37 mouse cellular contexts compared by ENCODE assay signal in genomic region chr19:4075531-4075930, GRCm38 (mm10). TPM values are rescaled to one million over a fixed set of nuclear protein-coding genes. Genes with fewer than 3 reads are reported as not detected.
"Had no signal": no experiment of that assay in that cellular context is flagged by ENCODE, and none has a peak within 500 bp of the region (broad histone marks: within the 10 kb centered on the region; RNA-seq: fewer than 3 reads in every experiment).

No protein-coding gene starts in this region.

- H3K4me2 ChIP-seq: heart, embryonic 12.5 days; hindbrain, embryonic 12.5 days; hindbrain, embryonic 14.5 days; intestine, embryonic 15.5 days; limb, embryonic 12.5 days; liver, embryonic 13.5 days; liver, embryonic 15.5 days had no signal

- H3K9ac ChIP-seq: heart, embryonic 12.5 days; hindbrain, embryonic 12.5 days; hindbrain, embryonic 14.5 days; intestine, embryonic 15.5 days; limb, embryonic 12.5 days; liver, embryonic 13.5 days; liver, embryonic 15.5 days; liver, postnatal 0 days had no signal

- H3K9me3 ChIP-seq: heart, embryonic 10.5 days; heart, embryonic 12.5 days; hindbrain, embryonic 10.5 days; hindbrain, embryonic 12.5 days; intestine, embryonic 15.5 days; limb, embryonic 10.5 days; limb, embryonic 12.5 days; liver, embryonic 13.5 days; liver, embryonic 15.5 days had no signal

- H3K4me3 ChIP-seq: gastrocnemius, adult 2 months; heart, embryonic 10.5 days; heart, embryonic 12.5 days; hindbrain, embryonic 10.5 days; hindbrain, embryonic 12.5 days; intestine, embryonic 15.5 days; layer of hippocampus, adult 2 months; left cerebral cortex, adult 2 months; limb, embryonic 10.5 days; limb, embryonic 12.5 days; liver, embryonic 13.5 days; liver, embryonic 15.5 days had no signal

- H3K27me3 ChIP-seq: heart, embryonic 12.5 days; intestine, embryonic 15.5 days; limb, embryonic 12.5 days; liver, embryonic 13.5 days; liver, embryonic 15.5 days had no signal

- H3K27ac ChIP-seq: gastrocnemius, adult 2 months; heart, embryonic 10.5 days; hindbrain, embryonic 10.5 days; hindbrain, embryonic 12.5 days; hindbrain, embryonic 14.5 days; intestine, embryonic 15.5 days; layer of hippocampus, adult 2 months; left cerebral cortex, adult 2 months; limb, embryonic 10.5 days; limb, embryonic 12.5 days; liver, embryonic 13.5 days; liver, embryonic 15.5 days had no signal

- DNase-seq: gastrocnemius, adult 2 months; gastrocnemius, postnatal 10 days; gastrocnemius, postnatal 25 days; heart, adult 18-20 months; heart, postnatal 10 days; heart, postnatal 4 days; liver; liver, embryonic 13.5 days; liver, postnatal 0 days had no signal

- H3K36me3 ChIP-seq: heart, embryonic 10.5 days; heart, embryonic 12.5 days; hindbrain, embryonic 10.5 days; hindbrain, embryonic 12.5 days; intestine, embryonic 15.5 days; limb, embryonic 10.5 days; limb, embryonic 12.5 days; liver, embryonic 13.5 days; liver, embryonic 15.5 days had no signal

- H3K4me1 ChIP-seq: heart, embryonic 10.5 days; heart, embryonic 12.5 days; hindbrain, embryonic 12.5 days; intestine, embryonic 15.5 days had no signal

- ATAC-seq: forebrain, embryonic 16.5 days; hindbrain, embryonic 16.5 days; inflammation-experienced regulatory T-cells, adult 6 months; intestine, embryonic 15.5 days; intestine, postnatal 0 days; liver, postnatal 0 days had no signal

RNA-seq across cellular contexts. Expression of gene Cabp2, which starts 5.8 kb away (rescaled TPM):
- total RNA-seq: gastrocnemius, adult 2 months; gastrocnemius, postnatal 10 days; gastrocnemius, postnatal 25 days; gastrocnemius, postnatal 4 days; granulocyte monocyte progenitor cell, adult 5-6 weeks; heart, adult 18-20 months; heart, adult 8-10 months; heart, postnatal 10 days; heart, postnatal 25 days; heart, postnatal 4 days; layer of hippocampus, adult 2 months; layer of hippocampus, postnatal 10 days; layer of hippocampus, postnatal 25 days; left cerebral cortex, adult 2 months; left cerebral cortex, postnatal 14 days; left cerebral cortex, postnatal 36 days had no signal
- polyA plus RNA-seq: forebrain, embryonic 16.5 days; frontal cortex, adult 2 months; heart, embryonic 10.5 days; heart, embryonic 12.5 days; heart, embryonic 14.5 days; heart, embryonic 16.5 days; hindbrain, embryonic 10.5 days; hindbrain, embryonic 12.5 days; hindbrain, embryonic 14.5 days; hindbrain, embryonic 16.5 days; inflammation-experienced regulatory T-cells, adult 6 months; intestine, postnatal 0 days; kidney, embryonic 14.5 days; limb, embryonic 10.5 days; limb, embryonic 12.5 days; limb, embryonic 14.5 days had no signal

RNA-seq across cellular contexts. Expression of gene Gstp3, which starts 16.2 kb away (rescaled TPM):
- total RNA-seq: gastrocnemius, adult 2 months; gastrocnemius, postnatal 25 days; granulocyte monocyte progenitor cell, adult 5-6 weeks; heart, adult 18-20 months; heart, adult 8-10 months; heart, postnatal 10 days; heart, postnatal 25 days; heart, postnatal 4 days; layer of hippocampus, adult 2 months; layer of hippocampus, postnatal 10 days; layer of hippocampus, postnatal 25 days; left cerebral cortex, adult 2 months; left cerebral cortex, postnatal 14 days; left cerebral cortex, postnatal 36 days had no signal
- polyA plus RNA-seq: forebrain, embryonic 16.5 days; frontal cortex, adult 2 months; heart, embryonic 10.5 days; heart, embryonic 14.5 days; hindbrain, embryonic 10.5 days; hindbrain, embryonic 12.5 days; hindbrain, embryonic 14.5 days; hindbrain, embryonic 16.5 days; limb, embryonic 10.5 days; limb, embryonic 12.5 days had no signal
